Mouse (Mus musculus): ENCODE results near the gene Atp5j. TPM values are rescaled to one million over a fixed set of nuclear protein-coding genes. Genes with fewer than 3 reads are reported as not detected.

Atp5j gene
- polyA plus RNA-seq, 1 experiment = 361 TPM

DNA sequence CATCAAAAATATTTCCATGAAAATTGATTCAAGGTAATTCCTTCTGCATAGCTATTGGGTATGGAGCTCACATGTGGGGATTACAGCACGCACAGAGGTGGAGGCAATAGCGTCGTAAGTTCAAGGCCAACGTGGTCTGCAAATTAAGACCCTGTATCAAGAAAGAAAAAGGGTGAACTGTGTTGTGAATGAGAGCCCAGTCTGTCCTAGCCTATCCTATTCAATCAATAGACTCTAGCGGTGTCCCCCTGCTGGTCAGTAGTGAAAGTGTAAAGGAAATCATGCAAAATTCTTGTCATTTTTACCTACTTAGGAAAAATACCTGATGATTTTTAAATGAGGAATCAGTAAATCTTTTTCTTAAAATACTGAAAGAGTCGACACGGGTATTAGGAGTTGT, 18.0 kb downstream of the Atp5j start:
- no peak overlapping the region for H3ac ChIP-seq (ENCODE audit: control insufficient read depth, insufficient read length)
- no peak overlapping the region for H3K4me3 ChIP-seq
- no peaks in the 10 kb centered on the region for H3K79me2 ChIP-seq (ENCODE audit: control insufficient read depth, insufficient read depth)
- H3K36me3 ChIP-seq (ENCODE audit: control insufficient read depth, insufficient read depth) = peaks cover 14% of the 10 kb centered on the region
- no peak overlapping the region for H3K4me2 ChIP-seq (ENCODE audit: low read depth)
- TF ChIP-seq MYOG (IDR thresholded peaks at IDR 0.05; ENCODE audit: control insufficient read depth in 1 of 3, insufficient read depth in 1 of 3, insufficient read length in 2 of 3, low read depth in 2 of 3) (no peak), CEBPB (IDR thresholded peaks at IDR 0.05; ENCODE audit: insufficient read depth, poor library complexity, severe bottlenecking) (no peak), USF1 (IDR thresholded peaks at IDR 0.05; ENCODE audit: low read depth) (no peak), TCF3 (IDR thresholded peaks at IDR 0.05; ENCODE audit: insufficient read length, low read depth) (no peak), POLR2AphosphoS2 (IDR thresholded peaks at IDR 0.05; ENCODE audit: insufficient read length, low read depth) (no peak), TCF12 (IDR thresholded peaks at IDR 0.05; ENCODE audit: insufficient read depth, poor library complexity, severe bottlenecking) (no peak), REST (IDR thresholded peaks at IDR 0.05; ENCODE audit: insufficient read depth, insufficient read length) (no peak), SRF (IDR thresholded peaks at IDR 0.05; ENCODE audit: control insufficient read depth, insufficient read length, low read depth) (no peak), MAX (IDR thresholded peaks at IDR 0.05; ENCODE audit: low read depth) (no peak), MYOD1 (IDR thresholded peaks at IDR 0.05; ENCODE audit: control insufficient read depth in 1 of 3, insufficient read length in 2 of 3, low read depth in 2 of 3) (no peak), POLR2A (IDR thresholded peaks at IDR 0.05; ENCODE audit: insufficient read length, low read depth) (no peak), E2F4 (IDR thresholded peaks at IDR 0.05; ENCODE audit: insufficient read depth) (no peak)
- H3K27me3 ChIP-seq (ENCODE audit: control insufficient read depth, insufficient read depth, insufficient read length) = no peaks in the 10 kb centered on the region

DNA sequence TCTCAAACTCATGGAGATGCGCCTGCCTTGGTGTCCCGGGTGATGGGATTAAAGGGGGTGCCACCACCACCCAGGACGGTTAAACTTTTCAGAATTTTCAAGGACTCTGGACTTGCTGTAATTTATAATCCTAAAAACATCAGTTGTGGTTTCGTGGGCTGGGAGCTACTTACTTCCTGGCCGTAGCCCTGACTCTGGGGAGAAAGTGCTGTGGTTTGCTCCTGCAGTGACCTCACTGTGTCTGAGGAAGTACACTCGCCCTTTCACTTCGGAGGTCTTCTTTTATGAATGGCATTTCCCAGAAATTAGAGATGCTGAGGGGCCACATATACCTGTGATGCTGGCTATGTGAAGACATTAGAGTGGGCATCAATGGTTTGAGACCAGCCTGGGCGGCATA, 20.9 kb downstream of the Atp5j start:
- Histone ChIP-seq H3K27me3 (ENCODE audit: control insufficient read depth, insufficient read depth, insufficient read length) (no peaks in the 10 kb centered on the region), H3K79me2 (ENCODE audit: control insufficient read depth, insufficient read depth) (no peaks in the 10 kb centered on the region), H3K4me3 (no peak overlapping the region), H3ac (ENCODE audit: control insufficient read depth, insufficient read length) (no peak overlapping the region), H3K36me3 (ENCODE audit: control insufficient read depth, insufficient read depth) (peaks cover 11% of the 10 kb centered on the region), H3K4me2 (ENCODE audit: low read depth) (peak overlapping the region; percentile 60)
- TF ChIP-seq REST (IDR thresholded peaks at IDR 0.05; ENCODE audit: insufficient read depth, insufficient read length) (no peak), SRF (IDR thresholded peaks at IDR 0.05; ENCODE audit: control insufficient read depth, insufficient read length, low read depth) (no peak), TCF12 (IDR thresholded peaks at IDR 0.05; ENCODE audit: insufficient read depth, poor library complexity, severe bottlenecking) (no peak), MYOD1 (IDR thresholded peaks at IDR 0.05; ENCODE audit: control insufficient read depth in 1 of 3, insufficient read length in 2 of 3, low read depth in 2 of 3) (no peak), CEBPB (IDR thresholded peaks at IDR 0.05; ENCODE audit: insufficient read depth, poor library complexity, severe bottlenecking) (no peak), MAX (IDR thresholded peaks at IDR 0.05; ENCODE audit: low read depth) (no peak), USF1 (IDR thresholded peaks at IDR 0.05; ENCODE audit: low read depth) (no peak), E2F4 (IDR thresholded peaks at IDR 0.05; ENCODE audit: insufficient read depth) (no peak), MYOG (IDR thresholded peaks at IDR 0.05; ENCODE audit: control insufficient read depth in 1 of 3, insufficient read depth in 1 of 3, insufficient read length in 2 of 3, low read depth in 2 of 3) (no peak), POLR2AphosphoS2 (IDR thresholded peaks at IDR 0.05; ENCODE audit: insufficient read length, low read depth) (no peak)

DNA sequence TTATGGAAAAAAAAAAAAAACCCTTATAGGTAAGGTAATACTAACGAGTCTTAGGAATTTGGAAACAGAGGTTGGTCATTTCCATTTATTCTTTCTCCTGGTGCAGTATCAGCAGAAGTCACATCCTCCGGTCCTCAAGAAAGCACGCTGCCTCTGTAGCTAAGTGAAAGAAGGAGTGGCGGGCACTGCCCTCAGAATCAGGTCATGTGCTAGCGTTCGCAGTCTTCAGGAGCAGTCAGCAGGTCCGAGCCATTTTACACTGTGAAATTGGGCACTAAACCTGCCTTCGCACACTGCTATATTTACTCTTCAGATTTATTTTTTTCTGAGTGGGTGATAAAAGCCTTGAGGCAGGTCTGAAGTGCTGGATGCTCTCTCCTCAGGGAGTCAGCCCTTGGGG, 21.6 kb downstream of the Atp5j start:
- Histone ChIP-seq H3K27me3 (ENCODE audit: control insufficient read depth, insufficient read depth, insufficient read length) (no peaks in the 10 kb centered on the region), H3ac (ENCODE audit: control insufficient read depth, insufficient read length) (no peak overlapping the region), H3K4me3 (no peak overlapping the region), H3K79me2 (ENCODE audit: control insufficient read depth, insufficient read depth) (no peaks in the 10 kb centered on the region), H3K36me3 (ENCODE audit: control insufficient read depth, insufficient read depth) (peaks cover 6% of the 10 kb centered on the region), H3K4me2 (ENCODE audit: low read depth) (peak overlapping the region; percentile 60)
- TF ChIP-seq MAX (IDR thresholded peaks at IDR 0.05; ENCODE audit: low read depth) (no peak), TCF12 (IDR thresholded peaks at IDR 0.05; ENCODE audit: insufficient read depth, poor library complexity, severe bottlenecking) (no peak), CEBPB (IDR thresholded peaks at IDR 0.05; ENCODE audit: insufficient read depth, poor library complexity, severe bottlenecking) (no peak), E2F4 (IDR thresholded peaks at IDR 0.05; ENCODE audit: insufficient read depth) (no peak), MYOG (IDR thresholded peaks at IDR 0.05; ENCODE audit: control insufficient read depth in 1 of 3, insufficient read depth in 1 of 3, insufficient read length in 2 of 3, low read depth in 2 of 3) (no peak), REST (IDR thresholded peaks at IDR 0.05; ENCODE audit: insufficient read depth, insufficient read length) (no peak), TCF3 (IDR thresholded peaks at IDR 0.05; ENCODE audit: insufficient read length, low read depth) (no peak), SRF (IDR thresholded peaks at IDR 0.05; ENCODE audit: control insufficient read depth, insufficient read length, low read depth) (no peak), POLR2AphosphoS2 (IDR thresholded peaks at IDR 0.05; ENCODE audit: insufficient read length, low read depth) (no peak), POLR2A (IDR thresholded peaks at IDR 0.05; ENCODE audit: insufficient read length, low read depth) (no peak), USF1 (IDR thresholded peaks at IDR 0.05; ENCODE audit: low read depth) (no peak), MYOD1 (IDR thresholded peaks at IDR 0.05; ENCODE audit: control insufficient read depth in 1 of 3, insufficient read length in 2 of 3, low read depth in 2 of 3) (no peak)

DNA sequence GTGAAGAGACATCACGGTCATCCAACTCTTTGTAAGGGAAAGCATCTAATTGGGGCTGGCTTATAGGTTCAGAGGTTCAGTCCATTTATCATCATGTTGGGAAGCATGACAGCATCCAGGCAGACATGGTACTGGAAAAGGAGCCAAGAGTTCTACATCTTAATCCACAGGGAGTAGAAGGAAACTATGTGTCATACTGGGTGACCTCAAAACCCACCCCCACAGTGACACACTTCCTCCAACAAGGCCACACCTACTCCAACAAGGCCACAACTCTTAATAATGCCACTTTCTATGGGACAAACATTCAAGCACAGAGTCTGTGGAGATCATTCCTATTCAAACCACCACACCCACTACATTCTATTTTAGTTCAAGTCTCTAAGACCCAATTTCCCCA, 25.2 kb downstream of the Atp5j start:
- Histone ChIP-seq H3K79me2 (ENCODE audit: control insufficient read depth, insufficient read depth) (no peaks in the 10 kb centered on the region), H3ac (ENCODE audit: control insufficient read depth, insufficient read length) (no peak overlapping the region), H3K36me3 (ENCODE audit: control insufficient read depth, insufficient read depth) (peaks cover 12% of the 10 kb centered on the region), H3K4me2 (ENCODE audit: low read depth) (no peak overlapping the region), H3K27me3 (ENCODE audit: control insufficient read depth, insufficient read depth, insufficient read length) (no peaks in the 10 kb centered on the region), H3K4me3 (no peak overlapping the region)
- TF ChIP-seq TCF12 (IDR thresholded peaks at IDR 0.05; ENCODE audit: insufficient read depth, poor library complexity, severe bottlenecking) (no peak), SRF (IDR thresholded peaks at IDR 0.05; ENCODE audit: control insufficient read depth, insufficient read length, low read depth) (no peak), MYOG (IDR thresholded peaks at IDR 0.05; ENCODE audit: control insufficient read depth in 1 of 3, insufficient read depth in 1 of 3, insufficient read length in 2 of 3, low read depth in 2 of 3) (no peak), E2F4 (IDR thresholded peaks at IDR 0.05; ENCODE audit: insufficient read depth) (no peak), MAX (IDR thresholded peaks at IDR 0.05; ENCODE audit: low read depth) (no peak), POLR2AphosphoS2 (IDR thresholded peaks at IDR 0.05; ENCODE audit: insufficient read length, low read depth) (no peak), TCF3 (IDR thresholded peaks at IDR 0.05; ENCODE audit: insufficient read length, low read depth) (no peak), MYOD1 (IDR thresholded peaks at IDR 0.05; ENCODE audit: control insufficient read depth in 1 of 3, insufficient read length in 2 of 3, low read depth in 2 of 3) (no peak), POLR2A (IDR thresholded peaks at IDR 0.05; ENCODE audit: insufficient read length, low read depth) (no peak), CEBPB (IDR thresholded peaks at IDR 0.05; ENCODE audit: insufficient read depth, poor library complexity, severe bottlenecking) (no peak), USF1 (IDR thresholded peaks at IDR 0.05; ENCODE audit: low read depth) (no peak), REST (IDR thresholded peaks at IDR 0.05; ENCODE audit: insufficient read depth, insufficient read length) (no peak)

Measured in myocyte (in vitro differentiated cells).